Mouse (Mus musculus) bone marrow macrophage, adult 2 months (primary cell): ENCODE data around the gene Neurl1a.

ENCODE experiments used
- CTCF ChIP-seq: IDR thresholded peaks from 2 replicates; pipeline ENCODE4 v1.5.1; 2012; ENCODE audit warnings: low read depth, mild to moderate bottlenecking, low read length, moderate library complexity
- POLR2A ChIP-seq: IDR thresholded peaks from 2 replicates; pipeline ENCODE4 v1.6.1; 2012; ENCODE audit warnings: mild to moderate bottlenecking, low read depth, low read length, borderline replicate concordance

DNA sequence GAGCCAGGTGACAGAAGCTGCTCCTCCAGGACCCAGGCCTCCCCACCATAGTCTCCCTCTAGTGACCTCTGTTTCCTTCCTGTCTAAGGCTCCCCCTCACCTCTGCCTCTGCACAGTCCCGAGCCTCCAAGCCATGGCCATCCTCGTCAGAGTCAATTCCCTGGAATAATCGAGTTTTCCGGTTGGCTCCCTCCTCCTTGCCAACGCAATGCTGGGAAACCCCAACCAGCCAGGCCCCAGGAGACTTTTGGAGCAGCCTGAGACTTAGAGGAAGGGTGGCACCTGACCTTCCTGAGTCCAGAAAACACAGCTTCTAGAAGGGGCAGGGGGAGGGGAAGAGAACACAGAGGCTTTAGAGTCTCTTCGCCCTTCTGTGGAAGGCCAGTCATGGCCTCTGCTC is 72.3 kb downstream of the Neurl1a start:
- no peak for TF ChIP-seq POLR2A
- TF ChIP-seq CTCF = no peak
